Mouse (Mus musculus) brain, adult 2 months (tissue): Measurements from ENCODE around the gene Mri1.

Source experiments
- DNase-seq: peaks from one replicate; pipeline ENCODE4 v3.0.0; 2011; ENCODE audit warnings: low read depth, low spot score

Mri1 gene

DNA sequence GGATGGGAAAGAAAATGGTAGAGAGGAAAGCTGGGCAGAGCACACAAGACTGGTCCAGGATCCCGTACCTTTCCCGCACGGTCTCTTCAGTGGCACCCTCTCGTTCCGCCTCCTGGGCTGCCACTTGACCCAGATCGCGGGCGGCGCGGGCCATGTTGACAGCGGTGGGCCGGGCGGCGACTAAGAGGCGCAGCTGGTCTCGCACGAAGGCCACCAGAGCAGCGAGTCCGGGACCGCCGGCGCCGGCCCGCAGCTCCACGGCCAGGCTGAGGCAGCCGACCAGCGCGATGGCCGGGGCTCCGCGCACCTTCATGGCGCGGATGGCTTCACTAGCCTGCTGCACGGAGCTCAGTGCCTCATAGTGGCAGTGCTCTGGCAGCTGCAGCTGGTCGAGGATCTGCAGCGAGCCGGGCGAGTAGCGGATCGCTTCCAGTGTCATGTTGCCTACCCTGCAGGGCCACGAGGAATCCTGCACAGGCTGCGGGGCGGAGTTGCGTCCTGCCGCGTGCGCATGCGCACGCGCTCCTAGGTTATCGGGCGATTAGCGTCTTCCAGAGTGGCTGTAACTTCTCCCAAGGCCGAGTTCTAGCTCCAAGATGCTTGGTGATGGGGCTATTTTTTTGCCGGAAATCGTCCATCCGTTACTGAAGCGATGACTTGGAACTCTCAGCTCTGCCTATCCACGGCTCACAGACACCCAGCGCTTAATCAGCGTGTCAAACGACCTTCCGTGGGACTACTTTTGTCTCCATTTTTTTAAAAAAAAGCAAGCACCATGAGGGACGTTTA is at the start of gene Mri1:
Mri1 (minus strand) TSS at position 505 of the 789 bp plus-strand sequence.
- DNase-seq: peak; percentile 95

DNA sequence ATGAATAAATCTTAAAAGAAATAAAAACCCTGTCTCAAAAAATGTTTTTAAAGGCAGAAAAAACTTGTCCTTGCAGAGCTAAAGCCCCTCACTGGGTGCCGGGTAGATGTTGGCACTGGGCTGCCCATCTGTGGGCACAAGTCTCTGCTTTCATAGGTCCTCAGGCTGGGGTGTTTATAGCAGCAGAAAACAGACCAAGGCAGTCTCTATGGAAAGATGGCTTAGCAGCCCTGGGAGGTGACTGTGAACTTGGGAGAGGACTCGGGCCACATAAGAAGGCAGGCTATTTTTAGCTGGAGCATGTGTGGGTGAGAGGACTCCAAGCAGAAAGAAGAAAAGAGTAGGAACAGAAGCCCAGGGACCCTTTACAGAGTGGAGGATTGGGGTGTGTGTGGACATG is 46.8 kb upstream of the Mri1 start:
- peak; percentile 16 for DNase-seq

DNA sequence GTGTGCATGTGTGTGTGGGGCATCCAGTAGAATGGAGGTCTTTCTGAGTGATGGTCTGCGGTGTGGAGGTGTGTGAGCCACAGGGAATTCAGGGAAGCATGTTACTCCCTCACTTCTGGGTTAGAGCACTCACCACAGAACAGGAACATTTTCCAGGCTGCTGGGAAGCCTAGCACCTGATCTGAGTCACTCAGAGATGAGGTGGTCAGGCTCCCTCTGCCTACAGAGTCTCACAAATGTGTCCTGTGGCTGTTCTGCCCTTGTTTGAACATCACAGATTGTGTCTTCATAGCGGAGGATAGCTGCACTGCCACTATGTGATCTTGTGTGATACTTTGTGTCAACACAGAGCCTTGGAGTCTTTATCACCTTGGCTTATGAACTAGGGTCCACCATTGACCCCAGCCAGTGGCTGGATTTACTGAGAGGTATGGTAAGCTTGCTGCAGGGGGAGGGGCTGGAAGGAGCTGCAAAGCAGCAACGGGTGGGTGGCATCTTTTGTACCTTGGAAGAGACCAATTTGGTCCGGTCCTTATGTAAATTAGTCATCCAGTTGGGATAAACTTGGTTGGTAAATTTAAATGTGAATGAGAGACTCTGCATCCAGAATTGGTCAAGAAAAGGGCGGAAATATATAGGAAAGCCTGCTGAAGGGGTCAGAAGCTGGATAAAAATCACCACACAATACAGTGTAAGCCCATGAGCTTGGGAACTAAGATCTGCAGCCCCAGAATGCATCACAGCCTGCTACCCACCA is 40.1 kb upstream of the Mri1 start:
- DNase-seq: peak; percentile 29

DNA sequence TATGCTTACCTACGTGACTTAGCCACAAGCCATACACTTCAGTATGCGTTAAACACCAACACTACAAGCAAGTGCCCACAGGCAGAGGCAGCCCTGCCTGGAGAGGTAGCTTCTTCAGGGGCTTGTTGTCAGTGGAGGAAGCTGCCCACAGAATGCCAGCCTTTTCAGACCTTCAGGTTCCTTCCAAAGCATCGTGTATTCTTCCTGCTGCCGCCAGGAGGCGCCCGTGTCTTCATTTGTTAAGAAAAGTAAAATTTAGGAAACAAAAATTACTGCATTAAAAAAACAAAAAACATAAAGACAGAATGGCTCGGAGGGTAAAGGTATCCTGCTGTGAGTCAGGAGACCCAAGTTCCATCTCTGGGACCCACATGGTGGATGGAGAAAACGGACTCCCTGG is 34.6 kb upstream of the Mri1 start:
- peak; percentile 93 for DNase-seq

DNA sequence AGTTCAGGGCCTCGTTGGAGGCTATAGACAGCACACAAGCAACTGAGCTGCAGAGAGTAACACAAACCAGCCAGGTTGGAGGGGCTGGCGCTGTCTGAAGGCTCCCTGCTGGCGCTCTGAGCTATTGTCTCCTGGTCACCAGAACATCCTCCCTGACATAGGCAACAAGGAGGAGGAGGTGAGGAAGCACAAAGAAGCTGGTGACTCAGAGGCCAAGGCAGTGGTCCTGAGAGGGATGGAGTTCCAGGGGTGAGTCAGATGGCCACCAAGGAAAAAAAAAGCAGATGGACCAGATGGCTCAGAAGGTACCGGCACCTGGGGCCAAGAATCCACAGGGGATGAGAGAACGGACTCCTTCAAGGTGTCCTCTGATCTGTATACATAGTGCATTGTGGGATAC is 34.0 kb upstream of the Mri1 start:
- peak; percentile 88 for DNase-seq

DNA sequence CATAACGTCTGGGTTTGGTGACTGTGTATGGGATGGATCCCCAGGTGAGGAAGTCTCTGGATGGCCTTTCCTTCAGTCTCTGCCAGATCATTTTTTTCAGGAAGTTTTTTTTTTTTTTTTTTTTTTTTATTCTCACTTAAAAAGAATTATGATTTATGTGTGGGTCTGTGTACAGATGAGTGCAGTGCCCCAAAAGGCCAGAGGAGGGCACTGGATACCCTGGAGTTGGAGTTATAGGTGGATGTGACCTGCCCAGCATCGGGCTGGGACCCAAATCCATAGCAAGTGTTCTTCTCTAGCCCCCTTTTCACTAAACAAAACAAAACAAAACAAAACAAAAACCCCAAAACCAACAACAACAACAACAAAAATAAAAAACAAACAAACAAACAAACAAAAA is 31.8 kb upstream of the Mri1 start:
- peak; percentile 39 for DNase-seq

DNA sequence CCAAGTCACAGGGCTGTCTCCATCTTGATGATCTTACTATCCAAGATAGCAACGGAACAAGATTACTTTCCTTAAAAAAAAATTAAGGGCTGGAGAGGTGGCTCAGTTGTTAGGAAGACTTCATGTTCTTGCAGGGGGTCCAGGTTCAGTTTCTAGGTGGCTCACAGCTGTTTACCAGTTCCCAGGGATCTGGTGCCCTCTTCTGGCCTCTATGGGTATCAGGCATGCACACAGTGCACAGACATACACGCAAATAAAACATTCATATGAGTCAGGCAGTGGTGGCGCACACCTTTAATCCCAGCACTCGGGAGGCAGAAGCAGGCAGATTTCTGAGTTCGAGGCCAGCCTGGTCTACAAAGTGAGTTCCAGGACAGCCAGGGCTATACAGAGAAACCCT is 28.5 kb upstream of the Mri1 start:
- DNase-seq: peak; percentile 58

DNA sequence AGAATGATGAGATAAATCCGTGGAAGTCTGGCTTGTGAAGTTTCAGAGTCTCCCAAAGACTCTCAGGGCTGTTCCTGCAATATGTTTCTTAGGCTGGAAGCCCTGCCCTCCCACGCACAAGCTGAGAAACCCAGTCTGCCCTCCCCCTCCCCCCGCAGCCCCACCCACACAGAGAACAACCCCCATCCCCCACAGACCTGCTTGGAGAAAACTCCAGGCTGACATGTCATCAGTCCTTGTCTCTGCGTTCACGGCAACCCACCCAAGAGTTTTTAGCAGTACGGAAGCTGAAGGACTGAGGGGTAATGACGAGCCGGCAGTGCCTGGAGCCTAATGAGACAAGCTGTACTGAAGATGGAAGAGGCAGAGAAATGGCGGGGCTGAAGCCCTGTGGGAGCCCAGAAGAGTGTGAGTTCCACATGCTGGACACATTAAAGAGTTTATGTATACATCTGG is 27.5 kb upstream of the Mri1 start:
- peak; percentile 72 for DNase-seq

DNA sequence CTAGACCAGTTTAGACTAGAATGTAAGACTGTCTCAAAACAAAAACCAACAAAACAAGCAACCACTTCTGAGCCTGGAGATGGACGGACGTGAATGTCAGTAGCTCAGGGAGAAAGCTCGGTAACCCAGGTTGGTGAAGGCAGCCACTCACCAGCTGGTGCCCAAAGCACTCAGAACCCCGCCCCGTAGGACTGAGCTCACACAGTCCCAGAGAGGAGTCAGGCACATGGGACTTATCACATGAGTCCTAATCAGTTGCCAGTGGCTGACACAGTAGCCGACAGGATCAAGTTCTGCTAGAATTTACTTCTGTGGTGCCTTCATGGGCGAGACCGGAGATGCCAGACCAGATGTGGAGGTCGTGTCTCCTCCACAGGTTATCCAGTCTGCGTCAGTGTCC is 23.7 kb upstream of the Mri1 start:
- no peak for DNase-seq

DNA sequence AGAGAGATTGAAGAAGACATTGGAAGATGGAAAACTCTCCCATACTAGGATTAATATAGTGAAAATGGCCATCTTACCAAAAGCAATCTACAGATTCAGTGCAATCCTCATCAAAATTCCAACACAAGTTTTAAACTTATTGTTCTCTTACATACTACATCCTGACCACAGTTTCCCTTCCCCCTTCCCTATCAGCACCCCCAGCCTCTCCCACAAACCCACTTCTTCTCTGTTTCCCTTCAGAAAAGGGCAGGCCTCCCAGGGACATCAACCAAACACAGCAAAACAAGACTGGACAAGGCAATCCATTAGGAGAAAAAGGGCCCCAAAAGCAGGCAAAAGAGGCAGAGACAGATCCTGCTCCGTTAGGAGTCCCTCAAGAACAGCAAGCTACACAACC is 19.3 kb upstream of the Mri1 start:
- DNase-seq: no peak

DNA sequence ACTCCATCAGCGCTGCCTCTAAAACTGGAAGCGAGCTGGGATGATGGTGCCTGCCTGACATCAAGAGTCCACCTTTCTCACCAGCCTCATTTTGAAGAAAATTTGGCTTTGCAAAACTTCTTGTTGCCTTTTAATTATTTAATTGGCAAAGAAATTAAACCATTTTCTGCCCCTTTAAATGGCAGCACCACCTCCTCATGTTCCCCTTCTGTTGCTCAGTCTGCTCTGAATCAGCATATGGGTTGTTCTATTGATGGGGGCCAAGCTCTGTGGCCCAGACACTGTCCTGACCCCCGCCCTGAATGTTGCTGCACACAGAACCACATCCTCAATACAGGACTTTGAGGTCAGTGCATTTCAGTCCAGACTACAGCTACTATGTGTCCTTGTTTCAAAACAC is 16.8 kb upstream of the Mri1 start:
- DNase-seq: no peak

DNA sequence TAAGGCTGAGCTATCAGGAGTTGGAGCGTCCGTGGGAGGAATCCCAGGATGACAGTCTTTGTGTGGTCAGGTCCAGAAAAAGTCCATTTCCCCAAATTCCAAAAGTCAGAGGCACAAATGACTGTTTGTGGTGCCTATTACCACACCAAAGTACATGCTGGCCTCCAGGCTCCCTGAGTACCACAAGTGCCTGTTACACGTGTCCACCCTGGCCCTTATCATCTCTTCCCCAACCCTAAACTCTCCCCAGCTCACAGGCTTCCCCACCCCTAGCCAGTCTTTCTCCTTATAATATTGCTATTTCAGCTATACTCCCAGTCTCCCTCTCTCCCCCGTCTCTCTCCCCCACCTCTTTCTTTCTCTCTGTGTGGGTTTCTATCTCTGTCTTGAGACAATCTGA is 15.2 kb upstream of the Mri1 start:
- no peak for DNase-seq

DNA sequence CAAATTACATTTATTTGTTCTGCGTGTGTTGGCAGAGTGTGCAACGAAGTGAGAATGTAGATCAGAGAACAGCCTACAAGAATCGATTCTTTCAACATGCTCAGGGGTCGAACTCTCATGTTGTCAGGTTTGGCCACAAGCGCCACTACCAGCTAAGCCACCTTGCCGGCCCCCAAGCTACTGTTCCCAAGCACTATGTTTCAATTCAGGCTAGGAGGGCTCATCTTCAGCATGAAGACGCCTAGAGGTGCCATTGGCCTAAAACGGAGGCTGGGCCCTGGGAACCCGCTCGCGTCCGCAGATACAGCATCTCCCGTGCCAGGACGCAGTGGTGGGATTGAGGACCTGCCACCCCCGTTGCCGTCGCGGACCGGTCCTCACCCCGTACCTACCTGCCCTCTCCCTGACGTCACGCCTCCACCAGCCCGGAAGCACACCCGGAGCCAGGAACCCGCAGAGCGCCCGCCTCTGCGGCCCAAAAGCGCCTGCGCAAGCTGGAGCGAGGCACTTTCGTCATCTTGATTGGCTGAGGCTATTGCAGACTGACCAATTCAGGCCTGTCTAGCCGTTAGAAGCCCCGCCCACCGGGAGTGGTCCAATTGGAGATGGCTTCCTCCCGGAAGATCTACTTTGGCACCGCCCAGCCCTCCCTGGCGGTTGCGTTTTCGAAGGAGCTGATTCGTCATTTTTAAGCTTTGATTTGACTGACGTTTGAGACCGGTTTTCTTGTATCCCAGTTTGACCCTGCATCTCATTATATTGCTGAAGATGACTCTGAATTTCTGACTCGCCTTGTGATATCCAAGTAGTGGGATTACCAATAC is 13.0 kb upstream of the Mri1 start, which contains the start of gene Ccdc130:
Ccdc130 (minus strand) TSS at position 431 of the 824 bp plus-strand sequence.
- peak; percentile 100 for DNase-seq

DNA sequence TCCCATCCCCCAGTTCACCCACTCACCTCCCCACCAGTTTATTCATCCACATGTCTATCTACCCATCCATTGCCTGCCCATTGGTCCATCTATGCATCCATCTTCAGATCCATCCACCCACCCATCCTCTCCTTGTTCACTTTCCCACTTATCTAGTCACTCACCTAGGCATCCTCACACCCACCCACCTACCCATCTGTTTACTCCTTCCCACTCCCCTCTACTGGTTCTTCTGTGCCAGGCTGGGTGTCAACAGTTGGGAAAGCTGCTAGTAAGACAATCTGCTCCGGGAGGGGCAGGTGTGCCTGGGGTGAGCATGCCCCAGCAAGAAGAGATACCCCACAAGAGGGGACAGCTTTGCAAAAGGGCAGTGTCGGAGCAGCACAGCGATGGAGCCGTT is 4.0 kb upstream of the Mri1 start:
- peak; percentile 79 for DNase-seq

DNA sequence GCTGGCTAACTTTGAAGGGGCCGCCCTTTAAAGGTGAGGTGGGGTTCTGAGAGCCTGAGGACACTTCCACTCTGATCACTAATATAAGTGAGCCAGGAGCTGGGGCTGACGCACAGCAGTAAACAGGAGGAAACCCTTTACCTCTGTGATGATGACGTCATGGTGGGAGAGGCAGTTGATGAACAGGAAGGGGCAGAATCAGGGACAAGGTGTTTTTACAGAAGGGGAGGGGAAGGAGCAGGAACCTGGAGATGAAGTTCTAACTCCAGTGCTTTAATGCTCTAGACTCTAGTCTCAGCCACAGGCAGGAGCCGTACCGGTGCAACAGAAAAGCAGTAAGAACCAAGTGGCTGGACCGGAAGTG is 686 bp downstream of the Mri1 start:
- DNase-seq: peak; percentile 71

DNA sequence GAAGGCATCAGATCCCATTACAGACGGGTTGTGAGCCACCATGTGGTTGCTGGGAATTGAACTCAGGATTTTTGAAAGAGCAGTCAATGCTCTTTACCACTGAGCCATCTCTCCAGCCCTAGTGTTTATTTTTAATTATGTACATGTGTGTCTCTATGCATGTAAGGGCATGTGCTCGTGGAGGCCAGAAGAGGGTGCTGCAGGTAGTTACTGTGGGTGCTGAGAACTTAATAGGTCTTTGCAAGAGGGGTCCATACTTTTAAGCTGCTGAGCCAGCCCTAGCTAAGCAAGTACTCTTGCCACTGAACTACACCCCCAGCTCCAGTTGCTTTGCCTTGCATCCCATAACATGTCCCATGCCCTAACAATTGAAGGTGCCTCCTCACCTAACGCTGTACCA is 1.3 kb downstream of the Mri1 start:
- DNase-seq: no peak

DNA sequence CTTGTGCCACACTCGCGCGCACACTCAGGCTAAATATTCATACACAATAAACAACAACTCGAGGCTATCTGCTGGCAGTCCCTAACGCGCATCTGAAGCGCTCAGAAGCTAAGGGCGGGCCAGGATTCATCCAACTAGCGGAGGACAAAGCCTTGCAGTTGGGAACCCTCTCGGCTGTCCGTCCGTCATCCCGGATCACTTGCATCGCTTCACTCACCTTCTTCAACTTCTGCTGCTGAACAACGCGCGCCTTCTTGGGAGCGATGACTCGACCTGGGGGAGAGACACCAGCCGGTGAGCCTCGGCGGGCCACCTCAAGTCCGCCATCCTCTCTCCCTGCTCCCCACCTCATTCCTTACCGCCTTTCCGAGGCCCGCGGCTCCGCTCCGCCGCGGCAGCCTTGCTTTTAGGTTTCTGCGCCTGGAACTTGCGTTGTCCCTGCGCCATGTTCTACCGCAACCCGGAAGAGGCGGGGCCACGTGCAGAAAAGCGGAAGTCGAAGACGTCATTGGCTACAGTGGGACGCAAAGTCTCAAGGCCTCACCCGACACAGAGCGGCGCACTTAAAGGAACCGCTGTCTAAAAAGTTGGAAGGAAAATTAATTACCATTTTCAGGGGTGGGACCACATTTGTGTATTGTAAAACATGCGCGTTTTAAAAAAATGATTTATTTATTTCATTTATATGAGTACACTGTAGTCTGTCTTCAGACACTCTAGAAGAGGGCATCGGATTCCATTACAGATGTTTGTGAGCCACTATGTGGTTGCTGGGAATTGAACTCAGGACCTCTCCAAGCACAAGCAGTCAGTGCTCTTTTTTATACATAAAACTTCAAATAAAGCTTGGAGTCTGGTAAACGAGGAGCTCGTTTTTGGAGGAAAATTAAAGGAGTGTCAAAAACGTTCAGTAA is 7.6 kb downstream of the Mri1 start, which contains the start of gene D8Ertd738e:
D8Ertd738e (minus strand) TSS at position 463 of the 914 bp plus-strand sequence.
- peak; percentile 98 for DNase-seq

DNA sequence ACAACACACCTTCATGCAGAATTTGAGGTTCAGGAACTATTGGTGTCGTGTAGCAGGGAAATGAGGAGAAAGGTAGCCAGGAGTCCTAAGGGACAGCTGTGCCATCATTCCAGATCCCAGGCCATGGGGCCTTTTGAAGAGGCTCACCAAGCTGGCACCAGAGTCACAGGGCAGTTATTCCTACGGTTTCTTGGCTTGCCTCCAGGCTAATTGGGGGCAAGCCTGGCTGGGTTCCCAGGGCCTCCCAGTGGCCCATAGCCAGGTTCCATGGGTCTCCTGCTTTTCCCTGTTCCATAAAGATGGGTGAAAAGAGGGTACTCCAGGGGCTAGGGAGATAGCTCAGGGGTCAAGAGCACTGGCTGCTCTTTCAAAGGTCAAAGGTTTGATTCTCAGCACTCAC is 15.3 kb downstream of the Mri1 start:
- DNase-seq: no peak

DNA sequence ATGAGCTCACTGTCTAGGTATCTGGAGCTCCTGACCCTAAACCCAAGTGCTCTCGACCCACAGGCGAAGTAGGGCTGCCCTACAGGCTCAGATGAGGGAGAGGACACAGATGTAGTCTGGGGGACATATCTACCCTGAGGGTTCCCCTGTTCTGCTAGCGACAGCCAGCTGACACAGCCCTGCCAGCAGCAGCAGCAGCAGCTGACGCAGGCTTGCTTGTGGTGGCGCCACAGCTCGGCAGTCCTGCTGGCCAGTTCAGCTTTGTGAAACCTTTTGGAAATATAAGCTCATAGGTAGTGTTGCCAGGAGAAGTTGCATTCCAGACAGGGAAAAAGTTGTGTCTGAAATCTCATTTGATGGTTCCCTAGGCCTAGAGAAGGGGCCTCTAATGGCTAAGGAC is 16.0 kb downstream of the Mri1 start:
- no peak for DNase-seq

DNA sequence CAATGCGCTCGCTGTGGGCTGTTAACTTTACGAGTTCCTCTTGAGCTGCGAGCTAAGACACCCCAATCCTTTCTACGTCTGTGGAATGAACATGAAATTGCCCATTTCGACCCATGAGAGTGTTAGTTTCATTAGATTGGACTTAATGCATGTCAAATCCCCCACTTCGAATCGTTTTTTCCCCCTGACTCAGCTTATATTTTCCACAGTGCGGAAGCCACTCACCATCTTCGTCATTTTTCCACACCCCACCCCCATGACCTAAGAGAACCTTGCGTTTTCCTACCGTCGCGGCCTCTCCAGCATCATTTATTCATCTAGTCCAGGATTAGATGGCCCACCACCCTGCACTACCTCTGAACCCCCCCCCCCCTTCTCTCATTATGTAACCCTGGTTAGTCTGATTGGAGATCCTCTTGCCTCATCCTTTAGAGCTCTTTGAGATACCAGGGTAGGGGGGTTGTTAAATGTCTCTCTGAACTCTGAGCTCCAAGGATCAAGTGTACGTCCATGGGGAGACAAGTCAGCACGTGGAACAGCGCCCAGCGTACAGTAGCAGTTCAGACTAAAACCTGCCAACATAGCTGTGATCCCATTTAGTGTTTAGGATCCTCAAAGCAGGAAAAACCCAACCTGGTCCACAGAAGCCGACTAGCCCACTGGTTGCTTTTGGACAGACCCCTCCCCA is 19.4 kb downstream of the Mri1 start:
- DNase-seq: no peak
